Mouse (Mus musculus): ENCODE data around the gene Focad.

The Focad gene

DNA sequence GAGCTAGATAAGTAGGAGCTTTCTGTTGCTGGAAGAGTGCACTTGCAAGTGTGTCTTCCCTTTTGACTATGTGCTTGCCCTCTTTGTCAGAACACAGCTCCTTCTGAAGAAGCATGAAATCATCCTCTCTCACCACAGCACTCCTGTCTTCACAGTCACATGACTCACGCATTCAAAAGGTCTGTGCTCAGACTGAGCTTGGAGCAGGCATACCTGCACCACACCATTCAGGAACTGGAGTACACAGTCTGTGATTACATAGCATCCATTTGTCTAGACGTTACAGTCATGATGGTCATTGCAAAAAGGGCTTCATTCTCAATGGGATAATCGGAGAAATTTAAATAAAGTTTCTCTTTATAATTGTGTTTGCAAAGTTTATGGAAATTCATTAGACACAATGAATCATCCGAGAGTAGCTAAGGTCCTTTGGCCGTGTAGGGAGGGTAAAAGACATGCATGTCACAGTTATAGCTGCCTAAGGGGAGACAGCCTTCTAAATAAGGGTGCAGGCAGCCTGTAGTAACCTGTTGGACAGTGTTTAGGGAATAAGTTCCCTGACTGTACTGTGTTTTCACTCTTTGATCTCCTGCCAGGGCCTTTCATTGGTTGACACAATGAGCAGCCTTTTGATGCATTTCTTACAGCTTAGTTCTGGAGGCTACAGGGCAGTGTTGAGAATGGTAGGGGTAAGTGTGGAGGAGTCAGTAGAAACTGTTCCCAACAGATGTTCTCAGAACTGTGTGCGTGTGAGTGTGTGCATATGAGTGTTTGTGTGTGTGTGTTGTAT, 206.6 kb downstream of the Focad start:
- in situ Hi-C loops (cut with MboI, MseI), result loop anchor here (5.0 kb wide), 1 partner anchor 259 kb away; no protein-coding TSS in a partner anchor

- in situ Hi-C loops (cut with MboI, MseI), result loop anchor here (5.0 kb wide), 1 partner anchor 260 kb away; no protein-coding TSS in a partner anchor
Observed at GRCm38 (mm10) chr4:88302291-88302690, 207.9 kb downstream of the Focad start.

GRCm38 (mm10) chr4:88307691-88308090, 213.3 kb downstream of the Focad start:
- in situ Hi-C loops (cut with MboI, MseI), result no loop called here

DNA sequence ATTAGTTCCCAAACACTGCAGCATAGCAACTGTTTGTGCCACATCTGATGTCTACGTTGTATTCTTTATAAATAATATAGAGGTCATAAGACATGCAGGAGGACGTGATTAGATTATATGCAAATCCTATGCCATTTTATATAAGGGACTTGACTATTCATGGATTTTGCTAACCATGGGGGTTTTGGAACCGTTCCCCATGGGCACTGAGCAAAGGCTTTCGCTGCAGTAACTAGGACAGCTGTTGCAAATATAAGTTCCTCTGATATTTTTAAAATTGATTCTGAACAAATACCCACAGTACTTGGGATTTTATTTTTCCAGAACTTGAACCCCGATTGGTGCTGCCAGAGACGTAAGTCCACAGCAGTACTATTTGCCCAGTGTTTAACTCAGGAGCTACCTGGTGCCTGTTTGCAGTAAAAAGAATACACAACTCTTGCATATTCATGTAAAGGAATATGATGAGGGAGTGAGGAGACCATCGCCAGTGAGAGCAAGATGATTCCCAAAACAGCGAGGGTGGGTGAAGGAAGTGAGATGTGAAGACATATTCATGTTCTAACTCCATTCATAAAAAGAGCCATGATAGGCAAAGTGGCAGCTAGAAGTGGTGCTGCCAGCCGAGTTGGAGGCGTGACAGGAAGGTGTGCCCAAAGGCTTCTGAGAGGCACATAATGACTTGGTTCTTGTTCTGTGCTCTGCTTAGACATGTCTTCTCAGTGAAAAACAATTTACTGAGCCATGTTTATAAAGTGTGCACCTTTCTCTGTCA, 214.1 kb downstream of the Focad start:
- in situ Hi-C loops (cut with MboI, MseI), result no loop called here

- in situ Hi-C loops (cut with MboI, MseI), result loop anchor here (5.0 kb wide), 1 partner anchor 38 kb away; no protein-coding TSS in a partner anchor
Observed at GRCm38 (mm10) chr4:88309676-88310075, 215.2 kb downstream of the Focad start.

DNA sequence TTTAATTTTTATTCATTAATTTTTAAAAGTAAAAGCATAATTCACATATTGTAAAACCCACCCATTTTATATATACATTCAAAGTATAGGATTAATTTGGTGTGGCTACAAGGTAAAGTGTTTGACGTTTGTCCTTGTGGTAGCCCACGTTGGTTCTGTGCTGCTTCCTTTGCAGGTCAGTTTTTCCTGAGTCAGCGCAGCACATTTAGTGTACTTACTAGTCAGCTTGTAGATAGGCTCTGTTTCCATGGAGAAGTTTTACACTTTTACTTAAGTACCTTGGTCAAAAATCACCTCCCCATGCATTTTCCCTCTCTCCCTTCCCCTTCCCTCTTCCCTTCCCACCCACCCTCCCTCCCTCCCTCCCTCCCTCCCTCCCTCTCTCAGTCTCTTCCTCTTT, 220.5 kb downstream of the Focad start:
- in situ Hi-C loops (cut with MboI, MseI), result loop anchor here (5.0 kb wide), 1 partner anchor 32 kb away; no protein-coding TSS in a partner anchor

DNA sequence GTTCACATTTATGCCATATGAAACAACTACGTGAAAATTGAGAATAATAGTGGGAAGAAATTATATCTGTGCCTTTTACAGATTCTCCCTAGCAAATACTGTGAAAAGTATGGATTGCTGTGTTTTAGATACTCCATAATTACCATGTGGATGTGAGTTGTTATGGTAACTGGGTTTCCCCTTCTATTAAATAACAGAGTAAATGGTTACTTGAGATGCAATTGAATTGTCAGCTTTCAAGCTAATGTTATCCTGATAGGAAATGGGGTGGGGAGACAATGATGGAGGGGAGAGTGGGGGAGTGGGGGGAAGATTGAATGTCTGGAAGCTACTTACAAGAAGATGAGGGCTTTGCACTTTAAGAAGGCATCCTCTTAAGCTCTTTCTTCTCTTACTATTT, 225.6 kb downstream of the Focad start:
- in situ Hi-C loops (cut with MboI, MseI), result no loop called here

- in situ Hi-C loops (cut with MboI, MseI), result no loop called here
Observed at GRCm38 (mm10) chr4:88325392-88325791, 231.0 kb downstream of the Focad start.

DNA sequence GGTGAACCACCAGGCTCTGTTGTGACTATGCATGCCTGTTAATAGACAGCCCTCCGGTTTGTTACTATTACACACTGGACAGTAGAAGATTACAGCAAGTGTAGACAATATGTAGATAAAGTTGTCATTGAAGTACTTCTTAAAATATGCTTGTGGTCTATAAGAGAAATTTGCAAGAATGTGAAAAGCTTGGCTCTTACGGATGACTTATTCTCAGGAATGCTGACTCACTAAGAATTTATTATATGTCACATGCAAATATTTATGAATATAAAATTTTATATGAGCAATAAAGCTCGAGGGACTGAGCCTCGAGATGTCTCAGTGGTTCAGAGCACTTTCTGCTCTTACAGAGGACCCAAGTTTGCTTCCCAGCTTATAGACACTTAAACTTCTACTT, 240.1 kb downstream of the Focad start:
- in situ Hi-C loops (cut with MboI, MseI), result no loop called here

- in situ Hi-C loops (cut with MboI, MseI), result no loop called here
Observed at GRCm38 (mm10) chr4:88336753-88337152, 242.3 kb downstream of the Focad start.

GRCm38 (mm10) chr4:88337365-88337764, 242.9 kb downstream of the Focad start:
- in situ Hi-C loops (cut with MboI, MseI), result no loop called here

GRCm38 (mm10) chr4:88338130-88338529, 243.7 kb downstream of the Focad start:
- in situ Hi-C loops (cut with MboI, MseI), result no loop called here

DNA sequence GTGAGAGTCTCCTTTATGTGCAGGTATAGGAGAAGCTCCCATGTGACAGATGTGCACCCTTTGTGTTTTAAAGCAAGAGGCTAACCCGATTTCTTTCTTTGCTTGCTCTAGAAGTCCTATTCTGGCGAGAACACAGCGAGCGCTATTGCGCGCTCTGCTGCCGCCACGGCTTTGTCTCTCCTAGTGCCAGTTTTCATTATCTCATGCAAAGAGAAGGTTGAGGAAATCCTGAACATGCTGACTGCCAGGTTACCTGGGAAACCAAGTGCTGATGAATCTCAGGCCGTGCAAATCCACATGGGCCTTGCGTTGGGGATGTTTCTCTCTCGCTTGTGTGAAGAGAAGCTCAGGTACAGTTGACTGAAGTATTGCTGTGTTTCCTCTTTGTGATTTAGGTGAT, 250.0 kb downstream of the Focad start:
- in situ Hi-C loops (cut with MboI, MseI), result no loop called here

GRCm38 (mm10) chr4:88345065-88345464, 250.6 kb downstream of the Focad start:
- in situ Hi-C loops (cut with MboI, MseI), result loop anchor here (5.0 kb wide), 2 partner anchors 33 to 308 kb away; no protein-coding TSS in a partner anchor

DNA sequence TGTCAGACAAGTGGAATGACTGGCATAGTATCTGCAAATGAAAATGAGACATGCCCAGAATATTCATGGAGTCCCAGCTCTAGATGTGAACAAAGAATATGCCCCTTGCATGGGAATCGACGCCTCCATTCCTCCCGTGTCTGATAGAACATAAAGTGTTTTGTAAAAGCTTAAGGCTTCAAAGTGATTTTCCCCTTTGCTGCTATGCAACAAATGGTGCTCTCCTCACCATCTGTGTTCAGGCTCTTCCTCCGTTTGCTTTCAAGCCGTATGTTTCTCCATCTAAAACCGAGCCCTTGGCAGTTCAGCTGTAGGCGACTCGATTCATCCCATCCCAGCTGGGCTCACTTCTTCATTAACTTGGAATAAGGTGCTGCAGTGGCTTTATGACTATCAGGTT, 251.5 kb downstream of the Focad start:
- in situ Hi-C loops (cut with MboI, MseI), result loop anchor here (5.0 kb wide), 2 partner anchors 34 to 309 kb away; no protein-coding TSS in a partner anchor

DNA sequence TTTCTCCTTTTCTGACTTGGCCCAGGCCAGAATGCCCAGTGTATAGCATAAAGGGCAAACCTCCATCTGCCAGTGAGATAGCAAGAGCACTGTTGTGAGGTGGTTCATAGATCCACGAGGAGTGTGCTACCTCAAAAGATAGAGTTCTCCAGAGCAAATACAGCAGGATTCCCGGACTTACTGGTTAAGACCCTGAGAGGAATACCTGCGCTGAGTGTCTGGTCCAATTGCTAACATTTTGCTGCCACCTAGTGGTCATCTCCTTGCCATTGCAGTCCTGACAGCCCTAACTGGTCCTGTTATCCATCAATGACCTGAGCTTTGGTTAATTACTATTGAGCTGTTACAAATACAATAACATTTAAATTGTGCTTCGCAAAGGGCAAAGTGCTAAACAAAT, 256.5 kb downstream of the Focad start:
- in situ Hi-C loops (cut with MboI, MseI), result no loop called here

- in situ Hi-C loops (cut with MboI, MseI), result no loop called here
Observed at GRCm38 (mm10) chr4:88356652-88357051, 262.2 kb downstream of the Focad start.

DNA sequence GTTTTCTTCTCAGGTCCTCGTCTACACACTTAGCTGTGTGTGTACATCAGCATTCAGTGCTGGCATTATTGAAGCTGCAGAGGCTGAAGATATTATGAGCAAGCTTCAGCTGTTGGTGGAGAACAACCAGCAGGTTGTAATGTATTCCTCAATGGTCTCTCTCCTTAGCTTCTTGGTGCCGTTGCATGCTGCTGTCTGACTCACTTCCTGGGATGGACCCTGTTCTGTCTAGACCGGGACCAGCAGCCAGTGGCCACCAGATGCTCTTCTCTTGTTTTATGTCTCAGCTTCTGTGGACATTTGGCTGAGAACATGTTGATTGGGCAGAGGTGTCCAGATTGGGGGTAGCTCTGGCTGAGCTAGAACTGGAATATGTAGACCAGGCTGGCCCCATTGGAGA, 263.0 kb downstream of the Focad start:
- in situ Hi-C loops (cut with MboI, MseI), result no loop called here

DNA sequence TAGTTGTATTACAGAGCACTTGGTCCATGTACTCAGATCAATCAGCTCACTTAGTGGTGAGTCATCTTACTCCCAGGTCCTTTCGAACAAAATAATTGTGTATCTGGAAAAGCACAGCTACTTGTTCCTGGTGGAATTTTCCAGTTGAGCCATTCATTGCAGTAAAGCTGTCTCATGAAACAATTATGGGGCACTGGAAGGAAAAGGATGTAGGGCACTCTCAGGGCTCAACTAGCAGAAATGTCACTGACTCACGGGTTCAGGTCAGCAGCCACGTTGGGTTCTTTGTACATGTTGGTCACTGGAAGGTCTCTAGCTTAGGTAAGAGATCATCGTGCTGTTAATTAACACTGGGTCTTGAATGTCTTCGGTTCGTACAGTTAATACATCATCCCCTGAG, 275.5 kb downstream of the Focad start:
- in situ Hi-C loops (cut with MboI, MseI), result no loop called here

- in situ Hi-C loops (cut with MboI, MseI), result no loop called here
Observed at GRCm38 (mm10) chr4:88370819-88371218, 276.4 kb downstream of the Focad start.

DNA sequence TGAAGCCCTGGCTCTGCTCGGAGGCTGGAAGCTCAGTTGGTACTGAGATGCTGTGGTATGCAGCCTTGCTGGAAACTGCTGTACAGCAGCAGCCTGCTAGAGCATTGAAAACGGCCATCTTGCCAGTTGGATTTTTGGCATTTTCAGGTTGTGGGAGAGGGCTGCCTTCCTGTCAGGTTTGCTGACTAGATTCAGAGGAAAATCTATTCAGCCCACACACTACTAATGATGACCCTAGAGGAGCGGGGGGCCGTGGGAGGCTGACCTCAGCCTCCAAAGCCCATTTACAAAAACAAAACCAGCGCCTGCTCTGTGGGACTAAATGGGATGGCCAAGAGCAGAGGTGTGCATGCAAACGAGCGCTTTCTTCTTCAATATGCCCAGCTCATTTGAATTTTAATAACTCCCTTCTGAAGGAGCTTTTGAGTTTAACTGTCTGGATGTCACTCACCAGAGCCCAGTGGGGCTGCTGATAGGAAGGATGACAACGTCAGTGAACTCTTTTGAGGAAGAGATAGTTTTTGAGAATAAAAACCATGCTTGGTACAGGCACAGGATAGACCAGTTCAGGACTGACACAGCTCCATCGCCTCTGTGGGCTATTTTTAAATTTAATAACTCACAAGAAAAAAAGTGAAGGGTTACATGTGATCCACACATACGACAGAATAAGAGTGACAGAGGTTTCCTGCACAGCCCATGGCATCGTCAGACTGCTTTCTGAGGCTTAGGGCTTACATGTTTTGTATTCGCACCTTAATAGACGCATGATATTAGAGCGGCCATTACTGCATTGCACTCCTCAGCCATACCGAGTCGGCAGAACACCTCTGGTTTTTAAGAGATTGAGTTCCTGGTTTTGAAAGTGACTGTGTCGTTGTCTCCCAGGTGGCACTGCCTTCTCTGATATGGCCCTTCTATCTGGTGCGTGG, 278.1 kb downstream of the Focad start:
- in situ Hi-C loops (cut with MboI, MseI), result no loop called here

Data from T-helper 2 cell (primary cell).